Mouse (Mus musculus): ENCODE data around the gene 1110059E24Rik. TPM values are rescaled to one million over a fixed set of nuclear protein-coding genes. Genes with fewer than 3 reads are reported as not detected.
"Not testable (repeated sequence)": the region's sequence is repeated elsewhere in the genome, so short reads cannot be mapped to it uniquely, and the experiment has no call there.

The 1110059E24Rik gene
- polyA plus RNA-seq, 1 experiment from 2014 or later: 79.2 TPM

- Histone ChIP-seq H3K9me3 (replicated peaks) (no peaks in the 10 kb centered on the region), H3K27me3 (ENCODE audit: low read depth, poor library complexity, severe bottlenecking) (no peaks in the 10 kb centered on the region), H3K4me1 (0 out of 2 replicates have a peak, but pooled peaks cover under 1% of the 10 kb centered on the region), H3K27ac (replicated peaks) (no peak overlapping the region), H3K4me3 (no peak overlapping the region), H3K36me3 (0 out of 2 replicates have a peak, but pooled peaks cover 5% of the 10 kb centered on the region)
- 72% methylated on average over 4 of the region's 4 CpGs for WGBS
- DNase-seq (ENCODE audit: low spot score): no peak
Measured at GRCm38 (mm10) chr19:21645301-21645700, 7.5 kb downstream of the 1110059E24Rik start.

- 0 out of 2 replicates have a peak, but pooled peaks cover 5% of the 10 kb centered on the region for H3K36me3 ChIP-seq
- no peak overlapping the region for H3K4me3 ChIP-seq
- no peak for DNase-seq (ENCODE audit: low spot score)
- H3K27ac ChIP-seq (replicated peaks): no peak overlapping the region
- no peaks in the 10 kb centered on the region for H3K4me1 ChIP-seq
- WGBS: 93% methylated on average over 1 of the region's 1 CpGs
- H3K27me3 ChIP-seq (ENCODE audit: low read depth, poor library complexity, severe bottlenecking): no peaks in the 10 kb centered on the region
- no peaks in the 10 kb centered on the region for H3K9me3 ChIP-seq (replicated peaks)
Measured at GRCm38 (mm10) chr19:21643935-21644334, 8.8 kb downstream of the 1110059E24Rik start.

- no peaks in the 10 kb centered on the region for H3K27me3 ChIP-seq (ENCODE audit: low read depth, poor library complexity, severe bottlenecking)
- no peak overlapping the region for H3K27ac ChIP-seq (replicated peaks)
- no peak overlapping the region for H3K4me3 ChIP-seq
- H3K36me3 ChIP-seq: peaks cover 5% of the 10 kb centered on the region
- no peaks in the 10 kb centered on the region for H3K4me1 ChIP-seq
- peaks cover 4% of the 10 kb centered on the region; the same call in 1 of the 2 replicates for H3K9me3 ChIP-seq (replicated peaks)
- 94% methylated on average over 7 of the region's 7 CpGs for WGBS
- DNase-seq (ENCODE audit: low spot score): no peak
Measured at GRCm38 (mm10) chr19:21637672-21638071, 15.1 kb downstream of the 1110059E24Rik start.

- no peak overlapping the region for H3K4me3 ChIP-seq
- H3K36me3 ChIP-seq: peaks cover 5% of the 10 kb centered on the region
- peaks cover 4% of the 10 kb centered on the region; the same call in 1 of the 2 replicates for H3K9me3 ChIP-seq (replicated peaks)
- WGBS: 81% methylated on average over 3 of the region's 3 CpGs
- DNase-seq (ENCODE audit: low spot score): no peak
- no peaks in the 10 kb centered on the region for H3K27me3 ChIP-seq (ENCODE audit: low read depth, poor library complexity, severe bottlenecking)
- H3K27ac ChIP-seq (replicated peaks): no peak overlapping the region
- no peaks in the 10 kb centered on the region for H3K4me1 ChIP-seq
Measured at GRCm38 (mm10) chr19:21636907-21637306, 15.9 kb downstream of the 1110059E24Rik start.

- peaks cover 4% of the 10 kb centered on the region; the same call in 1 of the 2 replicates for H3K9me3 ChIP-seq (replicated peaks)
- WGBS: 94% methylated on average over 2 of the region's 2 CpGs
- no peaks in the 10 kb centered on the region for H3K27me3 ChIP-seq (ENCODE audit: low read depth, poor library complexity, severe bottlenecking)
- peaks cover 5% of the 10 kb centered on the region for H3K36me3 ChIP-seq
- peaks cover 11% of the 10 kb centered on the region for H3K4me1 ChIP-seq
- H3K27ac ChIP-seq (replicated peaks): no peak overlapping the region
- no peak overlapping the region for H3K4me3 ChIP-seq
- DNase-seq (ENCODE audit: low spot score): no peak
Measured at GRCm38 (mm10) chr19:21635406-21635805, 17.4 kb downstream of the 1110059E24Rik start.

GRCm38 (mm10) chr19:21630656-21631331 lies 22.0 kb downstream of the 1110059E24Rik start:
- 79% methylated on average over 14 of the region's 14 CpGs for WGBS
- Histone ChIP-seq H3K9me3 (replicated peaks) (no peaks in the 10 kb centered on the region), H3K27me3 (ENCODE audit: low read depth, poor library complexity, severe bottlenecking) (no peaks in the 10 kb centered on the region), H3K27ac (replicated peaks) (0 out of 2 replicates have a peak overlapping the region, but pooled peaks have one; percentile 23), H3K4me3 (no peak overlapping the region), H3K36me3 (no peaks in the 10 kb centered on the region), H3K4me1 (peaks cover 19% of the 10 kb centered on the region)
- DNase-seq (ENCODE audit: low spot score): no peak

GRCm38 (mm10) chr19:21629501-21629900 lies 23.3 kb downstream of the 1110059E24Rik start:
- H3K27me3 ChIP-seq (ENCODE audit: low read depth, poor library complexity, severe bottlenecking): no peaks in the 10 kb centered on the region
- no peak for DNase-seq (ENCODE audit: low spot score)
- WGBS: 67% methylated on average over 1 of the region's 1 CpGs

GRCm38 (mm10) chr19:21629030-21629429 lies 23.7 kb downstream of the 1110059E24Rik start:
- WGBS: 98% methylated on average over 1 of the region's 1 CpGs
- no peaks in the 10 kb centered on the region for H3K27me3 ChIP-seq (ENCODE audit: low read depth, poor library complexity, severe bottlenecking)
- H3K27ac ChIP-seq (replicated peaks): no peak overlapping the region

More at GRCm38 (mm10) chr19:21629501-21629900, 23.3 kb downstream of the 1110059E24Rik start:
- H3K36me3 ChIP-seq: no peaks in the 10 kb centered on the region
- H3K4me1 ChIP-seq: peaks cover 19% of the 10 kb centered on the region
- H3K4me3 ChIP-seq: no peak overlapping the region
- H3K27ac ChIP-seq (replicated peaks): no peak overlapping the region
- H3K9me3 ChIP-seq (replicated peaks): no peaks in the 10 kb centered on the region

GRCm38 (mm10) chr19:21628440-21628839 lies 24.3 kb downstream of the 1110059E24Rik start:
- H3K4me3 ChIP-seq; H3K36me3 ChIP-seq; H3K27ac ChIP-seq (replicated peaks); H3K27me3 ChIP-seq (ENCODE audit: low read depth, poor library complexity, severe bottlenecking); DNase-seq (ENCODE audit: low spot score); H3K9me3 ChIP-seq (replicated peaks): not testable (repeated sequence)
- H3K4me1 ChIP-seq: peaks cover 19% of the 10 kb centered on the region
- WGBS: 56% methylated on average over 11 of the region's 11 CpGs

More at GRCm38 (mm10) chr19:21629030-21629429, 23.7 kb downstream of the 1110059E24Rik start:
- no peak for DNase-seq (ENCODE audit: low spot score)
- Histone ChIP-seq H3K36me3 (no peaks in the 10 kb centered on the region), H3K9me3 (replicated peaks) (no peaks in the 10 kb centered on the region), H3K4me3 (no peak overlapping the region), H3K4me1 (peaks cover 19% of the 10 kb centered on the region)

GRCm38 (mm10) chr19:21626271-21626988 lies 26.3 kb downstream of the 1110059E24Rik start:
- WGBS: 91% methylated on average over 6 of the region's 6 CpGs
- H3K9me3 ChIP-seq (replicated peaks): no peaks in the 10 kb centered on the region

GRCm38 (mm10) chr19:21624148-21624535 lies 28.6 kb downstream of the 1110059E24Rik start:
- no peak overlapping the region for H3K27ac ChIP-seq (replicated peaks)
- no peaks in the 10 kb centered on the region for H3K27me3 ChIP-seq (ENCODE audit: low read depth, poor library complexity, severe bottlenecking)
- WGBS: 90% methylated on average over 4 of the region's 4 CpGs
- DNase-seq (ENCODE audit: low spot score): no peak
- H3K9me3 ChIP-seq (replicated peaks): no peaks in the 10 kb centered on the region
- no peaks in the 10 kb centered on the region for H3K36me3 ChIP-seq
- peaks cover under 1% of the 10 kb centered on the region; the same call in 1 of the 2 replicates for H3K4me1 ChIP-seq
- H3K4me3 ChIP-seq: no peak overlapping the region

More at GRCm38 (mm10) chr19:21626271-21626988, 26.3 kb downstream of the 1110059E24Rik start:
- Histone ChIP-seq H3K36me3 (no peaks in the 10 kb centered on the region), H3K4me3 (no peak overlapping the region), H3K27ac (replicated peaks) (no peak overlapping the region), H3K27me3 (ENCODE audit: low read depth, poor library complexity, severe bottlenecking) (no peaks in the 10 kb centered on the region), H3K4me1 (peaks cover 18% of the 10 kb centered on the region)
- DNase-seq (ENCODE audit: low spot score): no peak

- Histone ChIP-seq H3K9me3 (replicated peaks) (no peaks in the 10 kb centered on the region), H3K4me3 (no peak overlapping the region), H3K27ac (replicated peaks) (no peak overlapping the region), H3K36me3 (no peaks in the 10 kb centered on the region), H3K4me1 (no peaks in the 10 kb centered on the region), H3K27me3 (ENCODE audit: low read depth, poor library complexity, severe bottlenecking) (no peaks in the 10 kb centered on the region)
- WGBS: 91% methylated on average over 3 of the region's 3 CpGs
- DNase-seq (ENCODE audit: low spot score): no peak
Measured at GRCm38 (mm10) chr19:21623410-21624147, 29.2 kb downstream of the 1110059E24Rik start.

Measured in midbrain, embryonic 10.5 days (tissue).